Mouse (Mus musculus) hindbrain, postnatal 0 days (tissue): ENCODE data around the gene Lap3. TPM values are rescaled to one million over a fixed set of nuclear protein-coding genes. Genes with fewer than 3 reads are reported as not detected.
A peak's percentile ranks its signal among the peaks of the same experiment; 100 is the strongest.

Experiments
- ATAC-seq: fragments of 200-750 bp; cut with Nextera tagmentation; 2 replicates; pipeline ENCODE4 v1.8.0; 2017; ENCODE audit warnings: mild to moderate bottlenecking, moderate TSS enrichment, moderate library complexity
- DNase-seq: peaks from one replicate; pipeline ENCODE4 v3.0.0-alpha.2; 2015; ENCODE audit warnings: low spot score
- H3K27ac ChIP-seq: fragments of 300-500 bp; sonication (generic); 2 replicates; pipeline ENCODE4 v1.5.1; 2014; ENCODE audit warnings: mild to moderate bottlenecking
- H3K27me3 ChIP-seq: fragments of 300-500 bp; sonication (generic); 2 replicates; pipeline ENCODE4 v1.6.1; 2014; ENCODE audit warnings: low read length, mixed read lengths; ENCODE audit not compliant: insufficient read depth
- H3K36me3 ChIP-seq: fragments of 300-500 bp; sonication (generic); 2 replicates; pipeline ENCODE4 v1.6.1; 2014; ENCODE audit warnings: low read length, mixed read lengths; ENCODE audit not compliant: insufficient read depth
- H3K4me1 ChIP-seq: fragments of 300-500 bp; sonication (generic); 2 replicates; pipeline ENCODE4 v1.6.1; 2014; ENCODE audit warnings: antibody characterized with exemption, low read length, mixed read lengths; ENCODE audit not compliant: insufficient read depth
- H3K4me2 ChIP-seq: fragments of 300-500 bp; sonication (generic); 2 replicates; pipeline ENCODE4 v1.6.1; 2014; ENCODE audit warnings: low read depth, mild to moderate bottlenecking, low read length, moderate library complexity, mixed read lengths
- H3K4me3 ChIP-seq: fragments of 300-500 bp; sonication (generic); 2 replicates; pipeline ENCODE4 v1.5.1; 2014; ENCODE audit warnings: low read length
- H3K9ac ChIP-seq: fragments of 300-500 bp; sonication (generic); replicated peaks from 2 replicates; pipeline ENCODE4 v1.6.1; 2014; ENCODE audit warnings: mild to moderate bottlenecking, low read length, moderate library complexity, mixed read lengths
- H3K9me3 ChIP-seq: fragments of 300-500 bp; sonication (generic); 2 replicates; pipeline ENCODE4 v1.6.1; 2016; ENCODE audit warnings: low read length, mixed read lengths
- CTCF ChIP-seq: IDR thresholded peaks from 2 replicates; pipeline ENCODE4 v1.5.1; 2016; ENCODE audit warnings: antibody characterized with exemption, control low read depth, low read depth
- WGBS: fragments of 180-500 bp; shearing (Covaris S2); extraction: QIAGEN DNeasy Blood & Tissue Kit; methylation state at CpG from one replicate; pipeline ENCODE4 v1.1.7; 2014; 5-methylcytosine and 5-hydroxymethylcytosine counted together
- polyA plus RNA-seq: library from polyadenylated mRNA; unstranded; fragments of >200 nt; fragmentation: Nextera tagmentation; extraction: Ambion mirVana; gene quantifications from 2 replicates; pipeline ENCODE4 v1.2.1, GENCODE M21; 2015
- total RNA-seq: library from RNA; depleted of rRNA; stranded (reverse); fragments of >200 nt; gene quantifications from 2 replicates; pipeline ENCODE4 v1.2.3, GENCODE M21; 2014; rRNA removed

The Lap3 gene
- total and polyA plus RNA-seq, 2 experiments from 2014 or later: 21.9 to 36.2 TPM

GRCm38 (mm10) chr5:45543374-45543773 lies 50.2 kb downstream of the Lap3 start:
- H3K4me3 ChIP-seq: no peak overlapping the region
- ATAC-seq: no peak
- 49% methylated on average over 5 of the region's 5 CpGs for WGBS
- DNase-seq: peak; percentile 46
- no peak overlapping the region for H3K27ac ChIP-seq
- no peak for TF ChIP-seq CTCF
- no peak overlapping the region for H3K9ac ChIP-seq
- H3K27me3 ChIP-seq: no peaks in the 10 kb centered on the region
- no peaks in the 10 kb centered on the region; the same call in 1 of the 2 replicates for H3K36me3 ChIP-seq
- no peaks in the 10 kb centered on the region for H3K4me1 ChIP-seq
- H3K4me2 ChIP-seq: no peak overlapping the region
- H3K9me3 ChIP-seq: no peaks in the 10 kb centered on the region

- Histone ChIP-seq H3K9ac (no peak overlapping the region), H3K27ac (no peak overlapping the region), H3K9me3 (no peaks in the 10 kb centered on the region), H3K4me3 (no peak overlapping the region), H3K4me1 (no peaks in the 10 kb centered on the region), H3K4me2 (no peak overlapping the region), H3K36me3 (no peaks in the 10 kb centered on the region), H3K27me3 (no peaks in the 10 kb centered on the region)
- ATAC-seq (no peak), DNase-seq (no peak)
- WGBS: 91% methylated on average over 1 of the region's 1 CpGs
- no peak for TF ChIP-seq CTCF
Observed at GRCm38 (mm10) chr5:45549586-45549985, 56.4 kb downstream of the Lap3 start.

Other genes with a start within 250 kb of the Lap3 start
- 56.4 and 58.1 TPM in 2 replicates for gene Qdpr, start 43.1 kb upstream of the Lap3 start, total RNA-seq
- 160 and 165 TPM in 2 replicates for gene Qdpr, start 43.1 kb upstream of the Lap3 start, polyA plus RNA-seq
- not detected in 2 replicates for gene Clrn2, start 39.6 kb upstream of the Lap3 start, total RNA-seq
- gene Clrn2, start 39.6 kb upstream of the Lap3 start, polyA plus RNA-seq: 0.32 and 0.36 TPM in 2 replicates
- 27.7 and 71.0 TPM in 2 replicates for gene Med28, start 26.9 kb downstream of the Lap3 start, total RNA-seq
- gene Med28, start 26.9 kb downstream of the Lap3 start, polyA plus RNA-seq: 222 and 232 TPM in 2 replicates
- gene Fam184b, start 146.2 kb downstream of the Lap3 start, total RNA-seq: 15.1 and 16.2 TPM in 2 replicates
- 14.8 and 15.3 TPM in 2 replicates for gene Fam184b, start 146.2 kb downstream of the Lap3 start, polyA plus RNA-seq
- 4.3 and 6.5 TPM in 2 replicates for gene Ncapg, start 176.5 kb downstream of the Lap3 start, total RNA-seq
- 6.4 and 7.8 TPM in 2 replicates for gene Ncapg, start 176.5 kb downstream of the Lap3 start, polyA plus RNA-seq